Mouse (Mus musculus) lung, adult 2 months (tissue): ENCODE measurements around the gene Ltb.

ENCODE experiments used
- CTCF ChIP-seq: fragments of 200-500 bp; IDR thresholded peaks from 2 replicates; pipeline ENCODE4 v1.5.1; 2011; ENCODE audit warnings: mild to moderate bottlenecking, low read length, control low read depth; ENCODE audit not compliant: insufficient read depth
- POLR2A ChIP-seq: fragments of 200-500 bp; IDR thresholded peaks from 2 replicates; pipeline ENCODE4 v1.6.1; 2011; ENCODE audit warnings: low read depth, mild to moderate bottlenecking, control low read depth, low read length, borderline replicate concordance; ENCODE audit errors: extremely low read depth

DNA sequence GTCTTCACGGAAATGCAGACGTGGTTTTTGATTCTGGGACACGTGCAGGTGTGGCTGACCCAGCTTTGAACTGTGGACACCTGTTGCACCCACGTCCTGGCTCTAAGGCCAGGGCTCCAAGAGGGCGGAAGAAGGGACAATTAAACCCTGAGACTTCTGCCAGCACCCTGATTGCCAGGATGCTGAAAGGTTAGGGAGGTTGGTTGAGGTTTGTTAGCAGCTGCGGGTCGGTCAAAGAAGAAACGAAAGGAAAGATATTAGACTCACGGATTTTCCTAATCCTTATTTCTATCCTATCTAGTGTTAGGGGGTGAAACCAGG, 2.0 kb downstream of the Ltb start:
- no peak for TF ChIP-seq POLR2A
- TF ChIP-seq CTCF: no peak
